Mouse (Mus musculus): ENCODE results near the gene Iqch. TPM values are rescaled to one million over a fixed set of nuclear protein-coding genes. Genes with fewer than 3 reads are reported as not detected.

Iqch gene
- total and polyA plus RNA-seq, 2 experiments from 2014 or later = 0.20 TPM; not detected in 1

DNA sequence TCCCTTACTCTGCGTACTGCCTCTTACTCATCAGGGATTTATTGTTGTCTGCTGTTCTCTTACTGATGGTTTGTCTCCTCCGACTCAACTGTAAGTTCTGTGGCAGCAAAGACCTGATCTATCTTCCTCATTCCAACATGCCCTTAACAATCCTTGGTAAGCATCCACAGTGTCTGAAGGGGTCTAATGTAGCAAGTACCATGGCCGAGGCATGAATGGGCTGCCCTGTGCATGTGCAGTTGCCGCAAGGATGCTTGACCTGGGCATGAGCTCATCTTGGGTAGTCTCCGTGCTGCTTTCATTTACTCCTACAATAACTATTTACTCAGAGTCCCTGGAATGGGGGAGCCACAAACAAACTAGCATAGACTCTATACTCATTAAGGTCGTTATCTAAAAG, 17.0 kb downstream of the Iqch start:
- TF ChIP-seq CTCF (IDR thresholded peaks at IDR 0.05) = no peak
- DNase-seq (ENCODE audit: low spot score) = no peak

DNA sequence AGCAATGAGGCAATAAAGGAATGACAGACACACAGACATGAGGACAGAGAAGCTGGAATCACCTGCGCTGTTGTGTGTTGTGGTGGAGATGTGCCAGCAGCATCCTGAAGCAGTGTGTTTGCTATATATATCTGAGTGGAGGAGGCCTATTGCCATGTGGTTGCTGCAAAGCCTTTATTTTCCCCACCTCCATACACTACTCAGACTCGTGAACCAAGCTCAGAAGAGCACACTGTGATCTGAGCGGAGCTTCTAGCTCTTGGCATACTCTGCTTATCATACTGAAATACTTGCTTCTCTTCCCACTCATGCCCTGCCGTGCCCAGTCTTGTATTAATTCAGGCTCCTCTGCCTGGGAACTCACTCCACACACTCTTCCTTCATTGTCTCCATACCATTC, 20.5 kb downstream of the Iqch start:
- ATAC-seq (ENCODE audit: low FRiP score) = no peak
- H3K9ac ChIP-seq (replicated peaks; ENCODE audit: low read length, poor library complexity, severe bottlenecking) = no peak overlapping the region
- no peaks in the 10 kb centered on the region for H3K27me3 ChIP-seq (ENCODE audit: insufficient read depth, low read length)
- no peak overlapping the region for H3K27ac ChIP-seq (ENCODE audit: low read depth, low read length)
- H3K4me1 ChIP-seq (ENCODE audit: insufficient read depth, low read length) = no peaks in the 10 kb centered on the region
- no peak overlapping the region for H3K4me3 ChIP-seq (ENCODE audit: low read depth, low read length)
- H3K36me3 ChIP-seq (ENCODE audit: insufficient read depth, low read length) = no peaks in the 10 kb centered on the region
- no peak for DNase-seq (ENCODE audit: low spot score)
- TF ChIP-seq CTCF (IDR thresholded peaks at IDR 0.05) = no peak
- H3K4me2 ChIP-seq (ENCODE audit: low read depth, low read length, poor library complexity, severe bottlenecking) = no peak overlapping the region
- H3K9me3 ChIP-seq (ENCODE audit: low read length) = no peaks in the 10 kb centered on the region
- 84% methylated on average over 4 of the region's 4 CpGs for WGBS

More for the DNA sequence above, 17.0 kb downstream of the Iqch start:
- Histone ChIP-seq H3K4me2 (ENCODE audit: low read depth, low read length, poor library complexity, severe bottlenecking) (no peak overlapping the region), H3K27me3 (ENCODE audit: insufficient read depth, low read length) (no peaks in the 10 kb centered on the region), H3K4me1 (ENCODE audit: insufficient read depth, low read length) (no peaks in the 10 kb centered on the region), H3K27ac (ENCODE audit: low read depth, low read length) (no peak overlapping the region), H3K4me3 (ENCODE audit: low read depth, low read length) (no peak overlapping the region), H3K36me3 (ENCODE audit: insufficient read depth, low read length) (no peaks in the 10 kb centered on the region), H3K9me3 (ENCODE audit: low read length) (0 out of 2 replicates have a peak, but pooled peaks cover 4% of the 10 kb centered on the region), H3K9ac (replicated peaks; ENCODE audit: low read length, poor library complexity, severe bottlenecking) (no peak overlapping the region)
- WGBS = 92% methylated on average over 6 of the region's 6 CpGs
- no peak for ATAC-seq (ENCODE audit: low FRiP score)

DNA sequence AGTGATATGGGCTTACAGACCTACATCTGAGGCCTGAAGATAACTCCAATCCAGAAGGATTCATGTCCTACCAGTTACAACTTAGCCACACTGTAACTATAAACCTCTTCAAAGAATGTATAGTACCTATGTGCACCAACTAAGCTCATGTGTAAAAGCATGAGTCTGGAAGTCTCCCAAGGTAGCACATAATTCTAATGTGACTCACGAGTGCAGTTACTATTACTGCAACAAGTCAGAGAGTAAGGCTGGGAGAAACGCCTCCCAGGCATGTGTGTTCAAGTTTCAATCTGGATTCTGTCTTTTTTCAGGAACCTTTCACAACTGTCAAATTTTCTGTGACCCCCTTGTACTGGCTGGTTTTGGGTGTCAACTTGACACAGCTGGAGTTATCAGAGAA, 22.2 kb downstream of the Iqch start:
- H3K9ac ChIP-seq (replicated peaks; ENCODE audit: low read length, poor library complexity, severe bottlenecking) = no peak overlapping the region
- H3K4me1 ChIP-seq (ENCODE audit: insufficient read depth, low read length) = no peaks in the 10 kb centered on the region
- no peaks in the 10 kb centered on the region for H3K27me3 ChIP-seq (ENCODE audit: insufficient read depth, low read length)
- TF ChIP-seq CTCF (IDR thresholded peaks at IDR 0.05) = no peak
- ATAC-seq (ENCODE audit: low FRiP score) (no peak), DNase-seq (ENCODE audit: low spot score) (no peak)
- no peaks in the 10 kb centered on the region for H3K9me3 ChIP-seq (ENCODE audit: low read length)
- WGBS = 93% methylated on average over 2 of the region's 2 CpGs
- no peak overlapping the region for H3K4me3 ChIP-seq (ENCODE audit: low read depth, low read length)
- H3K27ac ChIP-seq (ENCODE audit: low read depth, low read length) = no peak overlapping the region
- no peak overlapping the region for H3K4me2 ChIP-seq (ENCODE audit: low read depth, low read length, poor library complexity, severe bottlenecking)
- no peaks in the 10 kb centered on the region for H3K36me3 ChIP-seq (ENCODE audit: insufficient read depth, low read length)

DNA sequence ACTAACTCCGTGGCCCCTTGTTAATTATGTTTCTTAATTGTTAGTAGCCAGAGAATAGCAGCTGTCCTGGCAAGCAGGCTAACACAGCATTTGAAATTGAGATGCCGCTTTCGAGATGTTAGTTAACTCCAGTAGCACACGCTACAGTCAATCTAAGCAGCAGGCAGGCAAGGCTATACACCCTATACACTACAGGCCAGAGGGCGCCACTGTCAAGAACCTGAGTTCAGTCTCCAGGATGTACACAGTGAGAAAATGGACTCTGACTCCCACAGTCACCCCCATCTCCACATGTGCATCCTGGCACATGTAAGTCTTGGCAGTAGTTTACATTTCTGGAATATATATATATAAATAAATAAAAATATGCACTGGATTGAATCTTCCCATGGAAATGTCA, 22.6 kb downstream of the Iqch start:
- Histone ChIP-seq H3K27ac (ENCODE audit: low read depth, low read length) (no peak overlapping the region), H3K4me3 (ENCODE audit: low read depth, low read length) (no peak overlapping the region), H3K9ac (replicated peaks; ENCODE audit: low read length, poor library complexity, severe bottlenecking) (no peak overlapping the region), H3K27me3 (ENCODE audit: insufficient read depth, low read length) (no peaks in the 10 kb centered on the region), H3K36me3 (ENCODE audit: insufficient read depth, low read length) (no peaks in the 10 kb centered on the region), H3K9me3 (ENCODE audit: low read length) (no peaks in the 10 kb centered on the region), H3K4me2 (ENCODE audit: low read depth, low read length, poor library complexity, severe bottlenecking) (no peak overlapping the region), H3K4me1 (ENCODE audit: insufficient read depth, low read length) (no peaks in the 10 kb centered on the region)
- WGBS = 88% methylated on average over 5 of the region's 5 CpGs
- DNase-seq (ENCODE audit: low spot score) (no peak), ATAC-seq (ENCODE audit: low FRiP score) (no peak)
- TF ChIP-seq CTCF (IDR thresholded peaks at IDR 0.05) = peak; percentile 9; the same call in 1 of the 2 replicates

DNA sequence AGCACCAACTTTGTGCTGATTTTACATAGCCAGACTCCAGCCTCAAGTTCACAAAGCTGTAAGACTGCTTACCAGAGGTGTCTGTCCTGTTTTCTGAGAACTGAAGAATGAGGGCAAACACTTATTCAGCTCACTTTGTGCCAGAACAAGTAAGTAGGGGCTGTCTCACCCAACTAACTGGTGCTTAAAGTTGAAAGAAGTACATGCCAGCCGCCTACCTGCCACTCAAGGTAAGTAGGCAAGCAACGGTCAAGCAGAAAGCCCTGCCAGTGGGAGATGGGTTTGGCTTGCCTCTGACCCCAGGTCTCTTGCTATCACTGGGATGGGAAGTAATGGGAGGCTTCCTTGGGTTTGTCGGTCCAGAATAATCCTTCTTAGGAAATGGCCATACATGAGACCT, 24.8 kb downstream of the Iqch start:
- Histone ChIP-seq H3K9me3 (ENCODE audit: low read length) (no peaks in the 10 kb centered on the region), H3K36me3 (ENCODE audit: insufficient read depth, low read length) (no peaks in the 10 kb centered on the region), H3K4me1 (ENCODE audit: insufficient read depth, low read length) (no peaks in the 10 kb centered on the region), H3K27ac (ENCODE audit: low read depth, low read length) (no peak overlapping the region), H3K9ac (replicated peaks; ENCODE audit: low read length, poor library complexity, severe bottlenecking) (no peak overlapping the region), H3K27me3 (ENCODE audit: insufficient read depth, low read length) (no peaks in the 10 kb centered on the region), H3K4me2 (ENCODE audit: low read depth, low read length, poor library complexity, severe bottlenecking) (no peak overlapping the region), H3K4me3 (ENCODE audit: low read depth, low read length) (no peak overlapping the region)
- no peak for TF ChIP-seq CTCF (IDR thresholded peaks at IDR 0.05)
- 90% methylated on average over 3 of the region's 3 CpGs for WGBS
- ATAC-seq (ENCODE audit: low FRiP score) (no peak), DNase-seq (ENCODE audit: low spot score) (no peak)

DNA sequence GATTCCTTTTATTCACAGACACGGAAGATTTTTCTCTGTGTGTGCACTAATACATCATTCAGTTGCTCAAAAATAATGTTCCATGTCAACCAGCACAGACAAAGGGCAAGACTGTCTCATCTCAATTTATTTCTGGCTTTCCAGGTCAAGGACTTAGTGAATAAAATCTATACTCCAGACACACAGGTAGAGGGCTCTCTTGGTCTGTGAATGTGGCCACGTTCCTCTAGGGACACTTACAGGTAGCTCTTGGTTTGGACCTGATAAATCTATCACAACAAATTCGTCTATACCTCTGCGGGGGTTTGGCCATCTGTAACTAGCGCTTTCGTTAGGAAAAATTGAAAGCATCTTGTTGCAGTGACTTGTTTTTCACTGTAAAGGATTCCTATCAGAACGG, 29.4 kb downstream of the Iqch start:
- no peaks in the 10 kb centered on the region for H3K36me3 ChIP-seq (ENCODE audit: insufficient read depth, low read length)
- H3K27ac ChIP-seq (ENCODE audit: low read depth, low read length) = no peak overlapping the region
- no peak overlapping the region for H3K9ac ChIP-seq (replicated peaks; ENCODE audit: low read length, poor library complexity, severe bottlenecking)
- WGBS = 81% methylated on average over 7 of the region's 7 CpGs
- H3K27me3 ChIP-seq (ENCODE audit: insufficient read depth, low read length) = no peaks in the 10 kb centered on the region
- H3K4me3 ChIP-seq (ENCODE audit: low read depth, low read length) = no peak overlapping the region
- ATAC-seq (ENCODE audit: low FRiP score) (no peak), DNase-seq (ENCODE audit: low spot score) (no peak)
- no peak overlapping the region for H3K4me2 ChIP-seq (ENCODE audit: low read depth, low read length, poor library complexity, severe bottlenecking)
- peak; percentile 39 for TF ChIP-seq CTCF (IDR thresholded peaks at IDR 0.05)
- no peaks in the 10 kb centered on the region for H3K9me3 ChIP-seq (ENCODE audit: low read length)
- H3K4me1 ChIP-seq (ENCODE audit: insufficient read depth, low read length) = no peaks in the 10 kb centered on the region; the same call in 1 of the 2 replicates
